Mouse (Mus musculus) left cerebral cortex, postnatal 4 days (tissue): ENCODE results near the gene Aoah. TPM values are rescaled to one million over a fixed set of nuclear protein-coding genes. Genes with fewer than 3 reads are reported as not detected.

Experiments used
- DNase-seq: peaks from one replicate; pipeline ENCODE4 v3.0.0-alpha.2; 2022
- intact Hi-C: fragments of 180-260 bp; cut with DNase I; formaldehyde crosslinking; loops from one replicate; pipeline ENCODE4 v1.15.1; 2025
- total RNA-seq, 2 experiments: library from RNA; stranded (reverse); gene quantifications; 2 replicates each; pipeline ENCODE4 v1.2.3; 2021

Gene Aoah
- total RNA-seq, 2 experiments from 2014 or later: 0.38 to 0.46 TPM

DNA sequence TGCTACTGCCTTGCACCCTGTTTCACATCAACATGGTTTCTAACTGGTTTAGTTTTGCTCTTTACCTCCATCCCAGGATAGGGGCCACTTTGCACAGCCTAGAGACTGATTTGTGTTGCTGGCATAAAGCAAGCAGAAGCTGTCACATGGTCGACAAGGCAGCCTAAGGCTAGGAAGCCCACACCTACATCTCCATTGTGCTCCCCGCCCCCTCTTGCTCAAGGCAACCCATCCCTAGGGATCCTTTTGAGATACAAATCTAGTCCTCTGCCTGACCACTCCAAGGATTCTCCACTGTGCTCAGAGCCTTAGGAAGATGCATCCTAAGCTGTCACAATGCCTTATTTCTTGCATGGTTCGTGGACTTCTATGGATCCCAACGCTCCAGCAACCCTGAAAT is 110.2 kb downstream of the Aoah start:
- DNase-seq: no peak
- intact Hi-C loops: no loop called here

GRCm38 (mm10) chr13:20905195-20905594 is 111.3 kb downstream of the Aoah start:
- intact Hi-C loops: no loop called here
- DNase-seq: no peak

- DNase-seq: no peak
- intact Hi-C loops: no loop called here
These were observed 123.0 kb downstream of the Aoah start for GRCm38 (mm10) chr13:20916698-20917511.

DNA sequence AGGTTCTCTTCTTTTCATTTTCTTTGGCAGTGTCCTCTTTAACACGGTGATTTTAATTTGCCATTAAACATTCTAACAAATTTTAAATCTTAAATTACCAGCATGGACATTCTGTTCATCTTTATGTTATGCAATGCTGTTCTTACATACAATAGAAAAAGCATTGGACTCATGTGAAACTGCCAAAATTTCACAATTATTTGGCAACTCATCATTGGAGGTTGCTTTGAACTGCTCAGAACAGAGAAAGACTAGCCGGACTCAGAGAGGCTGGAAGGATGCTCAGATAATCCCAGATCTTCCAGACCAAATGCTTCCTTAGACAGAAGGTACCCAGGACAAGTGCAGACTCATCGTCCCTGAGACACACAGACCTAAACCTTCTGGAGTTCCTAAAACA is 126.5 kb downstream of the Aoah start:
- intact Hi-C loops: no loop called here
- DNase-seq: no peak

DNA sequence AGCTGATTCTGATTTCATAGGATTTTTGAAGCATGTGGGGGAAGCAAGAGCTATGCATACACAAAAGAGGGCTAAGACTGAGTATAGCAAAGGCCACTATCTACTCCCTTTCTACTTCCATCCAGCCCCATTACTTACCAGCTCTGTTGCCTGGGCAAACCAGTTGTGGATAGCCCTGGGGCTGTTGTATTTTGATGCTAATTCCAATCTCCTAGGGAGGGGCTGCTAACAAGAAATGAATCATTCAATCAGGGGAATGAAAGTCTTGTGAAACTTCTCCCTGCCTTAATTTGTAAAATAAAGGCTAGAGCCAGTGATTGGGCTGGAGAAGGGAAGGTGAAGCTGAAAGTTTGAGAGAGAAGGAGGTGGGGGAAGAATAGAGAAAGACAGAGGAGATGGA is 142.1 kb downstream of the Aoah start:
- no peak for DNase-seq
- intact Hi-C loops: loop anchor here (10.0 kb wide), 1 partner anchor 631 kb away; no protein-coding TSS in a partner anchor

DNA sequence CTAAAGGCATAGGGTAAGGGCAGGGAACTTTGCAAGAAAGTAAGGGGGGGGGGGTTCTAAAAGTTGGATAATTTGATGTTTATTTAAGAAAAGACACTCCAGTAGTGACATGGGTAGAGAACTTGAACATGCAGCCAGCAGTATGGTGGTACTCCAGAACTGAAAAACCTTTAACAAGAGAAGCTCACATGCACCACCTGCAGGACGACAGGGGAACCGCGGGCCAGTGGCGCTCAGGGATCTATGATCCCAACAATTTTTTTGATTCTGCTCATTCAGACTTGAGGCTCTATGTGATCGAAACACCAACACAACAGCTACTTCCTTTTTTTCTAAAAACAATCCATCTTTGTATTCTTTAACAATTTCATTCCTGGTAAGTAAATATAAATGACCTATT is 143.5 kb downstream of the Aoah start:
- intact Hi-C loops: loop anchor here (10.0 kb wide), 1 partner anchor 633 kb away; no protein-coding TSS in a partner anchor

DNA sequence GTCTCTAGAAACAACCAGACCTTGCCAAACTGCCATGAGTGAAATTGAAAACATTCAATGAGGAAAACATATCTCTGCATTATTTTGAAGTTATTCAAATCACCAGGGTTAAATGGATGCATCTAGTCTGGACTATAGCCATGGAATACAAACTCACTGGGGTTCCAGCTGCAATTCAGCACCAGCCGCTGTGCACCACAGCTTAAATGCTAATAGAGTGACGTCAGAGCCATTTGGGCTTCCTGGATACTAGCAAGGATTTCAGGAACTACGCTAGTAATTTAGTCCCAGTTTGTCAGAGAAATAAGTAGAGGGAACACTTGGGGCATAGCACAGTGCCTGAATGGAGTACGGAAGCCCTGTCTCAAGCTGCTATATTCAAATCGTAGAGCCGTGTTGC is 145.2 kb downstream of the Aoah start:
- DNase-seq: no peak
- intact Hi-C loops: loop anchor here (10.0 kb wide), 1 partner anchor 634 kb away; no protein-coding TSS in a partner anchor

More for the DNA sequence above, 143.5 kb downstream of the Aoah start:
- DNase-seq: peak; percentile 75

GRCm38 (mm10) chr13:20940389-20940788 is 146.5 kb downstream of the Aoah start:
- intact Hi-C loops: no loop called here
- peak; percentile 47 for DNase-seq

DNA sequence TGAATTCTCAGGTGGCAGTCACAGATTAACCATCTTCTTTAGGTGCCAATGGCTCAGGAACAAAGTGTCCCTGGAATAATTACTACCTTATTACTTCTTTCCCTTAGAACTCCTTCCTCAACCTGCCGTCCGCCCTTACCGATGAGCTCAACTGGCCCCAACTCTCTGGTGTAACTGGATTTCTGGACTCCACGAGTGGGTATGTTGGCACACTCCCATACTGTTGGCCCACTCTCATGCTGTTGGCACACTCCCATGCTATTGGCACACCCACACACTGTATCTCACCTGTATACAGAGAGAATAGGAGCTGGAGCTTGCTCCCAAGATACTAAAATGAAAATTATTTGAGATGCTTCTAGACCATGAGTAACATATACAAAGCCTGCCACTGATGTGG is 147.8 kb downstream of the Aoah start:
- DNase-seq: no peak
- intact Hi-C loops: no loop called here

DNA sequence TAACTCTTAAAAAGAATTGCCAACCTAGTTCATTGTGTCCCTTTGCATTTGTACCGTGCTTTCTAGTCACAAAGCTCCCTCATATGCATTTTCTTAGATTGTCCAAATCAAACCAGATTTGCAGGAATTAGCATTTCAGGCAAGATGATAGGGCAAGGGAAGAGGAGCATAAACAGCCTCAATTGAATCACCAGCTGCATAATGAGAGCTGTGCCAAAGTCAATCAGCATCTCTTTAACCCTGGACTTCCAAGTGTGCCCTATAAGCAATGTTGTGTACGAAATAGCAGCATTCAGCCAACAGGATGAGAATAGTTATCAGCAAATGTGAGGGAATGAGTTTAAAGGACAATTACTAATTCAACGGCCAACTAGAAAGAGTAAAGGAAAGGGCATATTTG is 169.2 kb downstream of the Aoah start:
- intact Hi-C loops: no loop called here
- no peak for DNase-seq

GRCm38 (mm10) chr13:20981234-20982230 is 187.6 kb downstream of the Aoah start:
- intact Hi-C loops: no loop called here
- DNase-seq: no peak

GRCm38 (mm10) chr13:20985510-20985909 is 191.6 kb downstream of the Aoah start:
- intact Hi-C loops: no loop called here
- DNase-seq: no peak

- intact Hi-C loops: no loop called here
- no peak for DNase-seq
These were observed 192.0 kb downstream of the Aoah start for GRCm38 (mm10) chr13:20985961-20986360.

- no peak for DNase-seq
- intact Hi-C loops: no loop called here
These were observed 211.3 kb downstream of the Aoah start for GRCm38 (mm10) chr13:21005238-21005637.

GRCm38 (mm10) chr13:21005642-21006320 is 211.9 kb downstream of the Aoah start:
- intact Hi-C loops: no loop called here
- DNase-seq: peak; percentile 61

- intact Hi-C loops: no loop called here
- DNase-seq: no peak
These were observed 212.4 kb downstream of the Aoah start for GRCm38 (mm10) chr13:21006321-21006653.

- intact Hi-C loops: no loop called here
- no peak for DNase-seq
These were observed 219.7 kb downstream of the Aoah start for GRCm38 (mm10) chr13:21013659-21014058.

- intact Hi-C loops: no loop called here
- no peak for DNase-seq
These were observed 230.9 kb downstream of the Aoah start for GRCm38 (mm10) chr13:21024831-21025230.

DNA sequence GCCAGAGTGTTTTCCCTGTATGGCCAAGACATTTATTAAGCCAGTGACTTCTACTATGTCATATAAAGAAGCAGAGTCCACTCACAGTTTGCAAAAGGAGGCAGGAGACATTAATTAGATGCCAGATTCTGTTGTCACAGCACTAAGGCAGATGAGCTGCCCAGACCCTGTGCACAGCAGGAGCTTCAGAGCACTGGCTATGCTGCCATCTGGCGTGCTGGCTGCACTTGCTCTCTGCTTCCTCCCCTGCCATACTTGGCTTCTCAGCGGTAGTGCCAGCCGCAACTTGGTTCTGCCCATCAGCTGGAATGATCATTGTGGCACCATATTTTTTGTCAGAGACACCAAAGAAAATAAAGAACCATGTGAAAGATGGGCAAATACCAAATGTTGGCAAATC is 239.3 kb downstream of the Aoah start:
- peak; percentile 91 for DNase-seq
- intact Hi-C loops: loop anchor here (10.0 kb wide), 1 partner anchor 428 kb away; no protein-coding TSS in a partner anchor

DNA sequence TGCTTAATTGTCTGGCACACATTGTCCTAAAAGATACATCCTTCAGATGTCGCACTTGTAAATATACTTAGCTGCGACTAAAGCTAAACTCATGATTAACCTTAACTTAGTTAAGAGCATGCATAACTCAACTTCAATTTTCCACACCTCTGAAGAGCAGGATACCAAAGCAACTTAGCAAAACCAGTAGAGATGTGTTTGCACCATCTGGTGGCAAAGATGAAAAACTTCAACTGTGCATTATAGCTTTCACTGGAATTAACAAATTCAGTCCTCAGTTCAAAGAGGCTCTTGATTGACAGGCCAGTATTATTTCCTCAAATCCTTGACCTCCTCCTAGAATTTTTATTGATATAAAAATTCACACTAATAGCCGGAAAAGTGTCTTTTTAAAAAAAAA is 241.1 kb downstream of the Aoah start:
- no peak for DNase-seq
- intact Hi-C loops: loop anchor here (2.0 to 10.0 kb wide), 4 partner anchors 430 to 738 kb away; no protein-coding TSS in a partner anchor

GRCm38 (mm10) chr13:21035981-21036380 is 242.1 kb downstream of the Aoah start:
- intact Hi-C loops: loop anchor here (2.0 to 10.0 kb wide), 4 partner anchors 431 to 739 kb away; no protein-coding TSS in a partner anchor
- peak; percentile 28 for DNase-seq
